Mouse (Mus musculus) midbrain, embryonic 11.5 days (tissue): Measurements from ENCODE around the gene Pcyt1a. TPM values are rescaled to one million over a fixed set of nuclear protein-coding genes. Genes with fewer than 3 reads are reported as not detected.

Source experiments
- ATAC-seq: fragments of 200-750 bp; cut with Nextera tagmentation; 2 replicates; pipeline ENCODE4 v1.8.0; 2017; ENCODE audit warnings: moderate TSS enrichment, moderate library complexity; ENCODE audit not compliant: low FRiP score
- DNase-seq: peaks from one replicate; pipeline ENCODE4 v3.0.0; 2015; ENCODE audit warnings: low spot score; ENCODE audit errors: missing footprints
- H3K27ac ChIP-seq: fragments of 300-500 bp; sonication (generic); 2 replicates; pipeline ENCODE4 v1.5.1; 2014; ENCODE audit warnings: low read depth, low read length
- H3K27me3 ChIP-seq: fragments of 300-500 bp; sonication (generic); 2 replicates; pipeline ENCODE4 v1.6.1; 2014; ENCODE audit warnings: mild to moderate bottlenecking, low read length, moderate library complexity, mixed read lengths; ENCODE audit not compliant: control insufficient read depth, insufficient read depth
- H3K36me3 ChIP-seq: fragments of 300-500 bp; sonication (generic); 2 replicates; pipeline ENCODE4 v1.6.1; 2014; ENCODE audit warnings: mild to moderate bottlenecking, low read length, moderate library complexity, mixed read lengths; ENCODE audit not compliant: control insufficient read depth, insufficient read depth
- H3K4me1 ChIP-seq: fragments of 300-500 bp; sonication (generic); 2 replicates; pipeline ENCODE4 v1.6.1; 2014; ENCODE audit warnings: low read length; ENCODE audit not compliant: control insufficient read depth, insufficient read depth
- H3K4me2 ChIP-seq: fragments of 300-500 bp; sonication (generic); 2 replicates; pipeline ENCODE4 v1.6.1; 2014; ENCODE audit warnings: mild to moderate bottlenecking, moderate library complexity
- H3K4me3 ChIP-seq: fragments of 300-500 bp; sonication (generic); 2 replicates; pipeline ENCODE4 v1.5.1; 2014; ENCODE audit warnings: low read depth, low read length
- H3K9ac ChIP-seq: fragments of 300-500 bp; sonication (generic); 2 replicates; pipeline ENCODE4 v1.6.1; 2014; ENCODE audit warnings: low read length
- H3K9me3 ChIP-seq: fragments of 300-500 bp; sonication (generic); 2 replicates; pipeline ENCODE4 v1.6.1; 2016; ENCODE audit warnings: low read length; ENCODE audit not compliant: control insufficient read depth
- WGBS: fragments of 180-500 bp; shearing (Covaris S2); extraction: QIAGEN DNeasy Blood & Tissue Kit; methylation state at CpG from one replicate; pipeline ENCODE4 v1.1.7; 2014; 5-methylcytosine and 5-hydroxymethylcytosine counted together
- polyA plus RNA-seq: library from polyadenylated mRNA; unstranded; fragments of >200 nt; fragmentation: Nextera tagmentation; extraction: Ambion mirVana; gene quantifications from 2 replicates; pipeline ENCODE4 v1.2.1, GENCODE M21; 2014

The Pcyt1a gene
- polyA plus RNA-seq, 1 experiment from 2014 or later: 41.6 TPM

DNA sequence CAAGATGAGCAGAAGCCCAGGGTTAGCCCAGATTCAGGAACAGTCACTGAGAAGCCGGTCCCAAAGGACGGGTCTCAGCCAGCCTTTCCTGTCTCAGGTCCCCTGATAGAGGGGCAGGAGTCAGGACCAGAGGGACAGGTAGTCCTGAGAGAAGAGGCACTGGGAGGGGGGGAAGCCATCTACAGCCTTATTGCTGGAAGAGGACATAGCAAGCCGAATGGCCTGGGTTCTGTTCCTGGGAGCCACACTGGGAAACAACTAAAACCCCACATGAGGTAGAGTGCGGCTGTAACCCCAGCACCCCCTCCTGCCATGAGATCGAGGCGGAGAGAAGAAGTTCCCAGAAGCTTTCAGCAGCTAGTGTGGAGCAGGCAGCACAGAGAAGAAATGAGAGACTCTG lies 83.2 kb downstream of the Pcyt1a start:
- no peak overlapping the region for H3K4me2 ChIP-seq
- WGBS: 95% methylated on average over 6 of the region's 6 CpGs
- no peaks in the 10 kb centered on the region for H3K27me3 ChIP-seq
- no peak overlapping the region for H3K27ac ChIP-seq
- ATAC-seq (no peak), DNase-seq (no peak)
- H3K4me3 ChIP-seq: no peak overlapping the region
- peaks cover 13% of the 10 kb centered on the region for H3K4me1 ChIP-seq
- no peak overlapping the region for H3K9ac ChIP-seq
- H3K9me3 ChIP-seq: no peaks in the 10 kb centered on the region
- no peaks in the 10 kb centered on the region for H3K36me3 ChIP-seq

GRCm38 (mm10) chr16:32516006-32516962 lies 85.6 kb downstream of the Pcyt1a start:
- peak; percentile 93 for ATAC-seq
- peak overlapping the region; percentile 98 for H3K27ac ChIP-seq

GRCm38 (mm10) chr16:32517785-32518481 lies 87.2 kb downstream of the Pcyt1a start:
- Histone ChIP-seq H3K4me3 (no peak overlapping the region), H3K27me3 (no peaks in the 10 kb centered on the region), H3K36me3 (no peaks in the 10 kb centered on the region), H3K9ac (no peak overlapping the region), H3K27ac (no peak overlapping the region), H3K9me3 (no peaks in the 10 kb centered on the region), H3K4me2 (no peak overlapping the region), H3K4me1 (peaks cover 13% of the 10 kb centered on the region)
- no peak for ATAC-seq
- 85% methylated on average over 12 of the region's 12 CpGs for WGBS
- no peak for DNase-seq

More at GRCm38 (mm10) chr16:32516006-32516962, 85.6 kb downstream of the Pcyt1a start:
- no peak overlapping the region for H3K4me3 ChIP-seq
- peak overlapping the region; percentile 35 for H3K4me2 ChIP-seq
- H3K36me3 ChIP-seq: no peaks in the 10 kb centered on the region
- H3K9ac ChIP-seq: peak overlapping the region; percentile 60
- WGBS: 5% methylated on average over 21 of the region's 21 CpGs
- no peaks in the 10 kb centered on the region for H3K27me3 ChIP-seq
- peak; percentile 98 for DNase-seq
- H3K4me1 ChIP-seq: peaks cover 13% of the 10 kb centered on the region
- no peaks in the 10 kb centered on the region for H3K9me3 ChIP-seq

- peaks cover 20% of the 10 kb centered on the region for H3K4me1 ChIP-seq
- no peak overlapping the region for H3K4me3 ChIP-seq
- ATAC-seq (no peak), DNase-seq (no peak)
- 84% methylated on average over 15 of the region's 15 CpGs for WGBS
- no peak overlapping the region for H3K9ac ChIP-seq
- no peaks in the 10 kb centered on the region for H3K36me3 ChIP-seq
- H3K4me2 ChIP-seq: no peak overlapping the region
- no peaks in the 10 kb centered on the region for H3K9me3 ChIP-seq
- no peak overlapping the region for H3K27ac ChIP-seq
- H3K27me3 ChIP-seq: no peaks in the 10 kb centered on the region
Observed at GRCm38 (mm10) chr16:32519656-32520371, 89.1 kb downstream of the Pcyt1a start.

DNA sequence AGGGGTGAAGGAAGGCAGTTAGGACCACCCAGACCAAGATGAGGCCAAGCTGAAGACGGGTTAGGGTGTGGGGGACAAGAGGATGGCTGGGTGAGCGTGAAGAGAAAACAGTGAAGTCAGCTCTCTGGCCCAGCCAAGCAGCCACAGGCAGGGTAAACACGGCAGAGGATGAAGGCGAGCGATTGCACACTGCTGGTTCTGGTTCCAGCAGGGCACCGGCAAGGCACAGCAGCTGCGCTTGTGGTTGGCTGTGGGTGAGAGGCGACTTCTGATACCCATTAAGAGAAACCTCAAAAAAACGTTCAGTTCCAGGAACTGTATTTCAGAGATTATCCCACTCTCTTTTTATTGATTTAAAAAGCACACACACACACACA lies 89.6 kb downstream of the Pcyt1a start:
- Histone ChIP-seq H3K27ac (no peak overlapping the region), H3K4me3 (no peak overlapping the region), H3K4me2 (no peak overlapping the region), H3K27me3 (no peaks in the 10 kb centered on the region), H3K4me1 (peaks cover 18% of the 10 kb centered on the region), H3K36me3 (no peaks in the 10 kb centered on the region), H3K9me3 (no peaks in the 10 kb centered on the region), H3K9ac (no peak overlapping the region)
- no peak for ATAC-seq
- DNase-seq: no peak
- 60% methylated on average over 9 of the region's 9 CpGs for WGBS

- ATAC-seq: no peak
- no peak for DNase-seq
- H3K27me3 ChIP-seq: no peaks in the 10 kb centered on the region
- no peak overlapping the region for H3K9ac ChIP-seq
- H3K4me1 ChIP-seq: peaks cover 6% of the 10 kb centered on the region
- no peaks in the 10 kb centered on the region for H3K9me3 ChIP-seq
- no peaks in the 10 kb centered on the region for H3K36me3 ChIP-seq
- H3K27ac ChIP-seq: no peak overlapping the region
- no peak overlapping the region for H3K4me3 ChIP-seq
- no peak overlapping the region for H3K4me2 ChIP-seq
- 87% methylated on average over 6 of the region's 6 CpGs for WGBS
Observed at GRCm38 (mm10) chr16:32522578-32523194, 92.0 kb downstream of the Pcyt1a start.

DNA sequence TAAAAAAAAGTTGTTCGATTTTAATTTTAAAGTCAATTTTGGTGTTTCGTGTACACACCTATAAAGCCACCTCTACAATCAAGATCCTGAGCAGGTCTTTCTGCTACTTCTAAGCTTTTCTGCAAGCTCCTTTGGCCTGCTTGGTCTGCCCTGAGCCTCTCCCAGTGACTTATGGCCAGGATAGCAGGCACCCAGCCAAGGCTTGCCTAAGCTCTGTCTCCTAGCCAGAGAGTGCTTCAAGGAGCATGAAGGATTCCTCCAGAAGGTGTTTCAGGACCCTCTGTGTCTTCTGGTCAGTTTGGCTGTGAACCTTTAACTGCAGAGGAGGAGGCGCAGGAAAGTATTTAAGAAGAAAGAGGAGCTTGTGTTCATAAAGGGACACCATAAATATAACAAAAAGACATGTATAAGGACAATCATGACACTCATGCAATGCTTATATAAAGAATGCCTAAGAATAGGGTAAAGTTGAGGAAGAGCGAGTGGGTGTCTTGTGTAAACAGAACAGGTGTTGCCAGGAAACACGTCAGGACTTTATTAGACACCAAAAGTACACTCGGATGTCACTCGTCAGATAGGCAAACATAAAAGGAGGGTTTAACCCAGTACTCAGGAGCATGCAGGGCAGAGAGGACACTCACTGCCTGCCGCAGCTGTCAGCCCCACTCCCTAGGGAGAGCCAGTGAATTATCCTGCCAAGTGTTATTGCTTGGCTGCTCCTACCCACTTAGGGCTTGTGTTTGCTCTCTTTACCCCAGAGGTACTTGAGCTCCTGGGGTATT lies 92.9 kb downstream of the Pcyt1a start:
- no peak for DNase-seq
- 60% methylated on average over 8 of the region's 8 CpGs for WGBS
- Histone ChIP-seq H3K36me3 (no peaks in the 10 kb centered on the region), H3K9ac (no peak overlapping the region), H3K4me1 (peaks cover 6% of the 10 kb centered on the region), H3K4me3 (no peak overlapping the region), H3K9me3 (no peaks in the 10 kb centered on the region), H3K27me3 (no peaks in the 10 kb centered on the region), H3K27ac (0 out of 2 replicates have a peak overlapping the region, but pooled peaks have one; percentile 8), H3K4me2 (no peak overlapping the region)
- peak; percentile 80 for ATAC-seq

DNA sequence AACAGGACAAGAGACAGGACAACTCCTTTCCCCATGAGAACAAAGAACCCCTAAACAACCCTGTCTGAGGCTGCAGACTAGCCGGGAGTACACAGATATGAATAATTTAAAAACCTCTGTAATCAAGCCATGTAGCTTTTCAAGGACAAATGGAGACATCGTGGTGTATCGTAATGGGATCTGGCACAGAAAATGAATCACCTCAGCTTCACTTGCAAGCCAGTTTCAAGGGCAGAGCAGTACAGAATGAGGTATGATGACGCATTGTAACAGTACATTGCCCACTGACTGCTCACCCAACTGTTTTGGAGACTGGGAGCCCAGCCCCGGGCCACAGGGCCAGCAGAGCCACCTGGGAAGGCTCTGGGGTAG lies 93.5 kb downstream of the Pcyt1a start:
- ATAC-seq (no peak), DNase-seq (no peak)
- Histone ChIP-seq H3K9me3 (no peaks in the 10 kb centered on the region), H3K27me3 (no peaks in the 10 kb centered on the region), H3K27ac (peak overlapping the region; percentile 8; the same call in 1 of the 2 replicates), H3K9ac (no peak overlapping the region), H3K4me1 (peaks cover 6% of the 10 kb centered on the region), H3K36me3 (no peaks in the 10 kb centered on the region), H3K4me2 (no peak overlapping the region), H3K4me3 (no peak overlapping the region)
- 70% methylated on average over 5 of the region's 5 CpGs for WGBS
